ENCODE assay signal across 23 mouse cellular contexts in the genomic region with DNA sequence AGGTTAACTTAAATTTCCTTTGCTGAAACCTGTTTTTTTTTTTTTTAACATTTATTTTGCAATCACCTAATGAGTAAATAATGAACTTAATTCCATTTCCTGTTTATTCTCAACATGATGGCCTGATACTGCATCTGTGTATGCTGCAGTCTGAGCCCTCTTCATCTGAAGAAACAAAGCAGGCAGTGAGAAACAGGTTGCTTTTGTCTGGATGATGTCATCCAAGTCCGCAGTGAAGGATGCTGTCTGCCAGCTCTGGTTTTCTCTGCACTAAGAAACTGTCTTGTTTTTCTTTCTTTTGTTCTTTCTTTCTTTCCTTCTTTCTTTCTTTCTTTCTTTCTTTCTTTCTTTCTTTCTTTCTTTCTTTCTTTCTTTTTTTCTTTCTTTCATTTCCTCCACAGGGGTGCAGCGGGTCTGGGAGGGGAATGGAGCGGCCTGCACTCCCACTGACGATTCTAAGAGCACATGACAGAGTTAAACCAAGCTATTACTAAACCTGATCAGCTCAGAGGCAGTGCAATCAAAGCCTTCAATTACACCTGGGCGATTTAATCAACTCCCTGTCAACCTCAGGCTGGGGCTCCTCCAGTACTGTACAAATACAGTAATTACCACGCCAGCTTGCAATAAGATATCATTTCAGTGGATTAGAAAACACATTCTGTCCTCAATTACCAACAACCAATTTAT.
DNase-seq lines count a peak whose midpoint lies in the region; ATAC-seq lines count a peak whose summit lies in the region.
"Had no signal": no experiment of that assay in that cellular context is flagged by ENCODE, and none has a peak within 500 bp of the region (broad histone marks: within the 10 kb centered on the region; RNA-seq: fewer than 3 reads in every experiment).

No protein-coding gene starts in this region.

- H3K4me2 ChIP-seq in embryonic facial prominence, embryonic 11.5 days (ENCODE audit: low read depth, low read length), result no peak overlapping the region
- H3K4me2 ChIP-seq in midbrain, embryonic 13.5 days (replicated peaks), result no peak overlapping the region
- H3K4me2 ChIP-seq in hindbrain, embryonic 16.5 days (ENCODE audit: low read length), result no peak overlapping the region
- no peak overlapping the region for H3K4me2 ChIP-seq in neural tube, embryonic 15.5 days
- H3K4me2 ChIP-seq: heart, embryonic 13.5 days; kidney, embryonic 15.5 days had no signal

- ATAC-seq in embryonic facial prominence, embryonic 11.5 days (replicated peaks; ENCODE audit: insufficient number of reproducible peaks, low FRiP score, low TSS enrichment, low read depth), result 0 out of 2 replicates have a peak, but pooled peaks have one; percentile 52
- peak; percentile 80 for ATAC-seq in midbrain, embryonic 13.5 days
- peak; percentile 94 for ATAC-seq in hindbrain, embryonic 16.5 days
- ATAC-seq in neural tube, embryonic 15.5 days (ENCODE audit: low FRiP score), result peak; percentile 94
- ATAC-seq: intestine, postnatal 0 days; Patski had no signal

- H3K4me3 ChIP-seq in embryonic facial prominence, embryonic 11.5 days (ENCODE audit: low read depth, low read length), result no peak overlapping the region
- H3K4me3 ChIP-seq in embryonic facial prominence, embryonic 10.5 days, result no peak overlapping the region
- no peak overlapping the region for H3K4me3 ChIP-seq in midbrain, embryonic 13.5 days (replicated peaks)
- H3K4me3 ChIP-seq in midbrain, embryonic 10.5 days, result no peak overlapping the region
- H3K4me3 ChIP-seq in hindbrain, embryonic 16.5 days (ENCODE audit: low read length), result no peak overlapping the region
- no peak overlapping the region for H3K4me3 ChIP-seq in neural tube, embryonic 15.5 days (replicated peaks)
- H3K4me3 ChIP-seq: heart, embryonic 13.5 days; kidney, embryonic 15.5 days; limb, embryonic 10.5 days; megakaryocyte, embryonic 14.5 days had no signal

- H3K36me3 ChIP-seq in embryonic facial prominence, embryonic 11.5 days (replicated peaks; ENCODE audit: control insufficient read depth, insufficient read depth, low read depth, low read length), result no peaks in the 10 kb centered on the region
- no peaks in the 10 kb centered on the region for H3K36me3 ChIP-seq in embryonic facial prominence, embryonic 10.5 days (replicated peaks)
- H3K36me3 ChIP-seq in midbrain, embryonic 13.5 days, result no peaks in the 10 kb centered on the region
- no peaks in the 10 kb centered on the region for H3K36me3 ChIP-seq in midbrain, embryonic 10.5 days
- H3K36me3 ChIP-seq in hindbrain, embryonic 16.5 days (ENCODE audit: control insufficient read depth, insufficient read depth, low read length), result no peaks in the 10 kb centered on the region
- no peaks in the 10 kb centered on the region for H3K36me3 ChIP-seq in neural tube, embryonic 15.5 days
- H3K36me3 ChIP-seq: heart, embryonic 13.5 days; kidney, embryonic 15.5 days; limb, embryonic 10.5 days had no signal

- H3K9me3 ChIP-seq in embryonic facial prominence, embryonic 11.5 days (replicated peaks; ENCODE audit: control insufficient read depth, low read length), result no peaks in the 10 kb centered on the region
- H3K9me3 ChIP-seq in embryonic facial prominence, embryonic 10.5 days, result no peaks in the 10 kb centered on the region
- no peaks in the 10 kb centered on the region for H3K9me3 ChIP-seq in midbrain, embryonic 13.5 days
- no peaks in the 10 kb centered on the region for H3K9me3 ChIP-seq in midbrain, embryonic 10.5 days (replicated peaks)
- no peaks in the 10 kb centered on the region for H3K9me3 ChIP-seq in hindbrain, embryonic 16.5 days (ENCODE audit: control insufficient read depth, low read length)
- no peaks in the 10 kb centered on the region for H3K9me3 ChIP-seq in neural tube, embryonic 15.5 days (replicated peaks)
- H3K9me3 ChIP-seq: heart, embryonic 13.5 days; kidney, embryonic 15.5 days; limb, embryonic 10.5 days had no signal

- no peaks in the 10 kb centered on the region for H3K27me3 ChIP-seq in embryonic facial prominence, embryonic 11.5 days (ENCODE audit: control insufficient read depth, insufficient read depth, low read length)
- H3K27me3 ChIP-seq in embryonic facial prominence, embryonic 10.5 days (replicated peaks; ENCODE audit: low read depth, poor library complexity, severe bottlenecking), result no peaks in the 10 kb centered on the region
- no peaks in the 10 kb centered on the region for H3K27me3 ChIP-seq in midbrain, embryonic 13.5 days
- no peaks in the 10 kb centered on the region for H3K27me3 ChIP-seq in midbrain, embryonic 10.5 days (ENCODE audit: low read depth, poor library complexity, severe bottlenecking)
- H3K27me3 ChIP-seq in hindbrain, embryonic 16.5 days (replicated peaks; ENCODE audit: control insufficient read depth, insufficient read depth, low read length), result no peaks in the 10 kb centered on the region
- H3K27me3 ChIP-seq in neural tube, embryonic 15.5 days (replicated peaks), result no peaks in the 10 kb centered on the region
- H3K27me3 ChIP-seq: heart, embryonic 13.5 days; kidney, embryonic 15.5 days; megakaryocyte, embryonic 14.5 days; Patski had no signal

- peak; percentile 7 for DNase-seq in embryonic facial prominence, embryonic 11.5 days (ENCODE audit: low spot score)
- DNase-seq in embryonic facial prominence, embryonic 10.5 days (ENCODE audit: low spot score), result no peak
- DNase-seq in midbrain, embryonic 10.5 days (ENCODE audit: low spot score), result no peak
- DNase-seq in testis, postnatal 14 days (ENCODE audit: low spot score), result no peak
- no peak for DNase-seq in adrenal gland, adult 18-20 months (ENCODE audit: low spot score in 2 of 2)
- DNase-seq: adrenal gland, postnatal 14 days; cerebellum, adult 11 months; cerebellum, postnatal 14 days; kidney, postnatal 4 days; layer of hippocampus, adult 9-11 months; lung, adult 2 months; right cerebral cortex, postnatal 4 days; thymus, postnatal 36 days had no signal

- WGBS in embryonic facial prominence, embryonic 11.5 days, result 46% methylated on average over 6 of the region's 6 CpGs
- WGBS in embryonic facial prominence, embryonic 10.5 days, result 55% methylated on average over 6 of the region's 6 CpGs
- 43% methylated on average over 6 of the region's 6 CpGs for WGBS in midbrain, embryonic 13.5 days
- 62% methylated on average over 6 of the region's 6 CpGs for whole genome bisulfite sequencing in midbrain, embryonic 10.5 days
- 43% methylated on average over 6 of the region's 6 CpGs for WGBS in hindbrain, embryonic 16.5 days
- WGBS in neural tube, embryonic 15.5 days, result 34% methylated on average over 6 of the region's 6 CpGs

- H3K9ac ChIP-seq in embryonic facial prominence, embryonic 11.5 days (replicated peaks; ENCODE audit: low read length), result no peak overlapping the region
- H3K9ac ChIP-seq in midbrain, embryonic 13.5 days (replicated peaks), result no peak overlapping the region
- H3K9ac ChIP-seq in hindbrain, embryonic 16.5 days (ENCODE audit: low read depth, low read length), result no peak overlapping the region
- no peak overlapping the region for H3K9ac ChIP-seq in neural tube, embryonic 15.5 days (replicated peaks)
- H3K9ac ChIP-seq: heart, embryonic 13.5 days; kidney, embryonic 15.5 days had no signal

- H3K4me1 ChIP-seq in embryonic facial prominence, embryonic 11.5 days (ENCODE audit: control insufficient read depth, insufficient read depth, low read length), result no peaks in the 10 kb centered on the region
- H3K4me1 ChIP-seq in embryonic facial prominence, embryonic 10.5 days, result no peaks in the 10 kb centered on the region
- peaks cover 9% of the 10 kb centered on the region; the same call in 1 of the 2 replicates for H3K4me1 ChIP-seq in midbrain, embryonic 13.5 days (replicated peaks)
- H3K4me1 ChIP-seq in midbrain, embryonic 10.5 days, result no peaks in the 10 kb centered on the region
- no peaks in the 10 kb centered on the region; the same call in 1 of the 2 replicates for H3K4me1 ChIP-seq in hindbrain, embryonic 16.5 days (ENCODE audit: control insufficient read depth, insufficient read depth, low read depth, low read length)
- H3K4me1 ChIP-seq in neural tube, embryonic 15.5 days, result peaks cover 16% of the 10 kb centered on the region
- H3K4me1 ChIP-seq: heart, embryonic 13.5 days; kidney, embryonic 15.5 days; megakaryocyte, embryonic 14.5 days had no signal

- no peak overlapping the region for H3K27ac ChIP-seq in embryonic facial prominence, embryonic 11.5 days (replicated peaks; ENCODE audit: low read depth, low read length)
- no peak overlapping the region for H3K27ac ChIP-seq in embryonic facial prominence, embryonic 10.5 days (replicated peaks)
- H3K27ac ChIP-seq in midbrain, embryonic 13.5 days, result no peak overlapping the region
- no peak overlapping the region for H3K27ac ChIP-seq in midbrain, embryonic 10.5 days (replicated peaks)
- no peak overlapping the region for H3K27ac ChIP-seq in hindbrain, embryonic 16.5 days (ENCODE audit: low read depth, low read length)
- peak overlapping the region; percentile 60 for H3K27ac ChIP-seq in neural tube, embryonic 15.5 days (replicated peaks)
- H3K27ac ChIP-seq: heart, embryonic 13.5 days; kidney, embryonic 15.5 days; limb, embryonic 10.5 days; stomach, postnatal 0 days had no signal
